Mouse (Mus musculus) intestine, embryonic 14.5 days (tissue): ENCODE results near the gene C130026I21Rik. TPM values are rescaled to one million over a fixed set of nuclear protein-coding genes. Genes with fewer than 3 reads are reported as not detected.
"Not testable (repeated sequence)": the region's sequence is repeated elsewhere in the genome, so short reads cannot be mapped to it uniquely, and the experiment has no call there.

Source experiments
- ATAC-seq: fragments of 200-750 bp; cut with Nextera tagmentation; replicated peaks from 2 replicates; pipeline ENCODE4 v1.8.0; 2017; ENCODE audit warnings: low read depth, moderate number of reproducible peaks, moderate TSS enrichment, moderate library complexity; ENCODE audit not compliant: low FRiP score, low TSS enrichment
- DNase-seq: peaks from one replicate; pipeline ENCODE4 v3.0.0-alpha.2; 2018; ENCODE audit warnings: low spot score
- H3K27ac ChIP-seq: fragments of 300-500 bp; sonication (generic); 2 replicates; pipeline ENCODE4 v1.5.1; 2014; ENCODE audit warnings: low read depth, mild to moderate bottlenecking, control low read depth
- H3K27me3 ChIP-seq: fragments of 300-500 bp; sonication (generic); replicated peaks from 2 replicates; pipeline ENCODE4 v1.6.1; 2014; ENCODE audit warnings: low read length, control low read depth; ENCODE audit not compliant: control insufficient read depth, insufficient read depth
- H3K36me3 ChIP-seq: fragments of 300-500 bp; sonication (generic); 2 replicates; pipeline ENCODE4 v1.6.1; 2014; ENCODE audit warnings: low read length, control low read depth; ENCODE audit not compliant: control insufficient read depth, insufficient read depth
- H3K4me1 ChIP-seq: fragments of 300-500 bp; sonication (generic); replicated peaks from 2 replicates; pipeline ENCODE4 v1.6.1; 2014; ENCODE audit warnings: low read length, control low read depth, mixed read lengths; ENCODE audit not compliant: control insufficient read depth, insufficient read depth
- H3K4me2 ChIP-seq: fragments of 300-500 bp; sonication (generic); 2 replicates; pipeline ENCODE4 v1.6.1; 2014; ENCODE audit warnings: low read length
- H3K4me3 ChIP-seq: fragments of 300-500 bp; sonication (generic); 2 replicates; pipeline ENCODE4 v1.5.1; 2014; ENCODE audit warnings: low read depth, low read length, control low read depth, mixed read lengths
- H3K9ac ChIP-seq: fragments of 300-500 bp; sonication (generic); 2 replicates; pipeline ENCODE4 v1.6.1; 2014; ENCODE audit warnings: mild to moderate bottlenecking, low read length
- H3K9me3 ChIP-seq: fragments of 300-500 bp; sonication (generic); 2 replicates; pipeline ENCODE4 v1.6.1; 2016; ENCODE audit warnings: low read length, control low read depth; ENCODE audit not compliant: control insufficient read depth
- WGBS: fragments of 180-500 bp; shearing (Covaris S2); extraction: QIAGEN DNeasy Blood & Tissue Kit; methylation state at CpG from one replicate; pipeline ENCODE4 v1.1.7; 2014; 5-methylcytosine and 5-hydroxymethylcytosine counted together
- polyA plus RNA-seq: library from polyadenylated mRNA; unstranded; fragments of >200 nt; fragmentation: Nextera tagmentation; extraction: Ambion mirVana; gene quantifications from 2 replicates; pipeline ENCODE4 v1.2.1, GENCODE M21; 2014

The C130026I21Rik gene
- polyA plus RNA-seq, 1 experiment from 2014 or later, result not detected

- not testable (repeated sequence) for H3K4me1 ChIP-seq, H3K27me3 ChIP-seq, H3K4me3 ChIP-seq, ATAC-seq, H3K9ac ChIP-seq, H3K4me2 ChIP-seq, H3K27ac ChIP-seq, H3K9me3 ChIP-seq, H3K36me3 ChIP-seq, DNase-seq
- WGBS, result 93% methylated on average over 1 of the region's 3 CpGs
These were observed 88.4 kb downstream of the C130026I21Rik start for GRCm38 (mm10) chr1:85181981-85182380.

- not testable (repeated sequence) for H3K9ac ChIP-seq, H3K36me3 ChIP-seq, H3K4me1 ChIP-seq, H3K9me3 ChIP-seq, DNase-seq, H3K4me2 ChIP-seq, H3K27me3 ChIP-seq, ATAC-seq, H3K4me3 ChIP-seq, H3K27ac ChIP-seq
- WGBS, result 79% methylated on average over 4 of the region's 4 CpGs
These were observed 91.4 kb downstream of the C130026I21Rik start for GRCm38 (mm10) chr1:85178971-85179370.

GRCm38 (mm10) chr1:85162841-85163240, 107.5 kb downstream of the C130026I21Rik start:
- ATAC-seq, H3K27me3 ChIP-seq, H3K4me1 ChIP-seq, H3K4me2 ChIP-seq, H3K27ac ChIP-seq, H3K4me3 ChIP-seq, H3K9me3 ChIP-seq, H3K36me3 ChIP-seq, H3K9ac ChIP-seq, DNase-seq: not testable (repeated sequence)
- WGBS, result 32% methylated on average over 1 of the region's 2 CpGs

GRCm38 (mm10) chr1:85155151-85155550, 115.2 kb downstream of the C130026I21Rik start:
- not testable (repeated sequence) for H3K36me3 ChIP-seq, H3K9ac ChIP-seq, DNase-seq, H3K4me1 ChIP-seq, ATAC-seq, H3K4me3 ChIP-seq, H3K27ac ChIP-seq, H3K9me3 ChIP-seq, H3K27me3 ChIP-seq, H3K4me2 ChIP-seq
- 77% methylated on average over 4 of the region's 5 CpGs for WGBS

- not testable (repeated sequence) for H3K4me1 ChIP-seq, H3K27me3 ChIP-seq, ATAC-seq, H3K4me3 ChIP-seq, DNase-seq, H3K9me3 ChIP-seq, H3K36me3 ChIP-seq, H3K4me2 ChIP-seq, H3K9ac ChIP-seq, H3K27ac ChIP-seq
- WGBS, result 92% methylated on average over 20 of the region's 22 CpGs
These were observed 136.7 kb downstream of the C130026I21Rik start for GRCm38 (mm10) chr1:85133671-85134070.

GRCm38 (mm10) chr1:85121841-85122240, 148.5 kb downstream of the C130026I21Rik start:
- not testable (repeated sequence) for H3K27ac ChIP-seq, ATAC-seq, H3K9me3 ChIP-seq, H3K36me3 ChIP-seq, H3K4me1 ChIP-seq, DNase-seq, H3K4me2 ChIP-seq, H3K9ac ChIP-seq, H3K27me3 ChIP-seq, H3K4me3 ChIP-seq
- 81% methylated on average over 4 of the region's 4 CpGs for WGBS

- not testable (repeated sequence) for H3K9me3 ChIP-seq, H3K4me2 ChIP-seq, H3K27me3 ChIP-seq, H3K27ac ChIP-seq, H3K9ac ChIP-seq, H3K36me3 ChIP-seq, DNase-seq, H3K4me3 ChIP-seq, H3K4me1 ChIP-seq, ATAC-seq
- WGBS, result 75% methylated on average over 5 of the region's 6 CpGs
These were observed 152.0 kb downstream of the C130026I21Rik start for GRCm38 (mm10) chr1:85118341-85118740.

GRCm38 (mm10) chr1:85117537-85117936, 152.8 kb downstream of the C130026I21Rik start:
- not testable (repeated sequence) for H3K4me3 ChIP-seq, H3K27me3 ChIP-seq, H3K27ac ChIP-seq, H3K9me3 ChIP-seq, H3K4me1 ChIP-seq, ATAC-seq, DNase-seq, H3K9ac ChIP-seq, H3K36me3 ChIP-seq, H3K4me2 ChIP-seq
- WGBS, result 53% methylated on average over 4 of the region's 6 CpGs

- H3K4me3 ChIP-seq, H3K36me3 ChIP-seq, H3K4me1 ChIP-seq, ATAC-seq, H3K9ac ChIP-seq, H3K27me3 ChIP-seq, H3K27ac ChIP-seq, DNase-seq, H3K4me2 ChIP-seq, H3K9me3 ChIP-seq: not testable (repeated sequence)
- 57% methylated on average over 6 of the region's 6 CpGs for WGBS
These were observed 155.5 kb downstream of the C130026I21Rik start for GRCm38 (mm10) chr1:85114666-85115402.
